ENCODE assay signal across 10 mouse cellular contexts in the genomic region with DNA sequence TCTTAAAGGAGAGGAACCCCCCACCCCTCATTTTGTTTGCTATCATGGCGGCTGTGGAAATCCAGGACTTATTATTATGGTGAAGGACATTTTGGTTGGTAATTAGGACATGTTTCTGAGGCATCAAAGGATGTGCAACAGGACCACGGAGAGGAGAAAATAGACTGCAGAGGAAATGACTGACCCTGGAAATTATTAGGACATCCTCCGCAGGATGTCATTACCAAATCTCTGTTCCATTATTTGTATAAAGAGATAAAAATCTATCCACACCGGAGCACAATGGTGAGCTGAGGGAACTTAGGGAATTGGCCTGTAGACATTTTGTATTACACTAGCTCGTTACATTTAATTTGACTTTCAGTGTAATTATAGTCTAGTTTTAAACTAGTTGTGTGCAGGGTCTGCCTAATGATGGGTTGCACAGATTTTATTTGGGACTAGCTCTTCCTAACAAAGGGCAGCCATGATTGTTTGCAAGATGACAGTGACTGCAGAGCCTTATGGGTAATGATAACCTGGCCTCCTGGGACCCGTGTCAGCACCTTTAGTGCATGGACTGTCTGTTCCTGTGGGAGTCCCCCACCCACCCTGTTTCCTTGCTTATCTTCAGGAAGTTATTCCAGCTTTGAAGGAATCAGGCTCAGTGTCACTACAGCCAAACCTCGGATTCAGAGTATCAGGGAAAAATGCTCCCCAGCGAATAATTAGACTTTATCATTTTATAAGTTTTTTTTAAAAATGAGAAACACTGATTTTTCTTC. TPM values are rescaled to one million over a fixed set of nuclear protein-coding genes. Genes with fewer than 3 reads are reported as not detected.
DNase-seq lines count a peak whose midpoint lies in the region; ATAC-seq and TF ChIP-seq lines count a peak whose summit lies in the region.
"Had no signal": no experiment of that assay in that cellular context is flagged by ENCODE, and none has a peak within 500 bp of the region (broad histone marks: within the 10 kb centered on the region; RNA-seq: fewer than 3 reads in every experiment).

No protein-coding gene starts in this region.

- H3K36me3 ChIP-seq in kidney, postnatal 0 days (ENCODE audit: insufficient read depth, low read length), result no peaks in the 10 kb centered on the region
- H3K36me3 ChIP-seq in heart, embryonic 12.5 days, result no peaks in the 10 kb centered on the region
- no peaks in the 10 kb centered on the region for H3K36me3 ChIP-seq in lung, postnatal 0 days (ENCODE audit: insufficient read depth, low read length)

- no peak overlapping the region for H3K9ac ChIP-seq in kidney, postnatal 0 days (ENCODE audit: low read depth, low read length)
- H3K9ac ChIP-seq in heart, embryonic 12.5 days, result no peak overlapping the region
- no peak overlapping the region for H3K9ac ChIP-seq in lung, postnatal 0 days (replicated peaks; ENCODE audit: low read depth)

- ATAC-seq in kidney, postnatal 0 days (replicated peaks; ENCODE audit: low FRiP score, low read depth), result no peak
- 0 out of 2 replicates have a peak, but pooled peaks have one; percentile 51 for ATAC-seq in heart, embryonic 12.5 days (ENCODE audit: insufficient number of reproducible peaks, low FRiP score)
- peak; percentile 49; the same call in 1 of the 2 replicates for ATAC-seq in lung, postnatal 0 days

- no peak for TF ChIP-seq CTCF in kidney, postnatal 0 days (IDR thresholded peaks at IDR 0.05; ENCODE audit: low read depth)
- no peak for TF ChIP-seq CTCF in lung, postnatal 0 days (IDR thresholded peaks at IDR 0.05)

- no peak overlapping the region for H3K4me3 ChIP-seq in kidney, postnatal 0 days (replicated peaks; ENCODE audit: low read depth, low read length)
- H3K4me3 ChIP-seq in heart, embryonic 12.5 days, result no peak overlapping the region
- no peak overlapping the region for H3K4me3 ChIP-seq in lung, postnatal 0 days (ENCODE audit: low read depth, low read length)
- H3K4me3 ChIP-seq: megakaryocyte, embryonic 14.5 days had no signal

- WGBS in kidney, postnatal 0 days, result 70% methylated on average over 8 of the region's 8 CpGs
- WGBS in heart, embryonic 12.5 days, result 57% methylated on average over 8 of the region's 8 CpGs
- 52% methylated on average over 8 of the region's 8 CpGs for WGBS in lung, postnatal 0 days

- H3K27ac ChIP-seq in kidney, postnatal 0 days, result no peak overlapping the region
- H3K27ac ChIP-seq in heart, embryonic 12.5 days (ENCODE audit: poor library complexity, severe bottlenecking), result no peak overlapping the region
- no peak overlapping the region; the same call in 1 of the 2 replicates for H3K27ac ChIP-seq in lung, postnatal 0 days (ENCODE audit: low read length)

- H3K27me3 ChIP-seq in kidney, postnatal 0 days (ENCODE audit: insufficient read depth, low read length), result no peaks in the 10 kb centered on the region
- no peaks in the 10 kb centered on the region for H3K27me3 ChIP-seq in heart, embryonic 12.5 days (replicated peaks)
- no peaks in the 10 kb centered on the region for H3K27me3 ChIP-seq in lung, postnatal 0 days (replicated peaks; ENCODE audit: insufficient read depth, low read length)
- H3K27me3 ChIP-seq: megakaryocyte, embryonic 14.5 days had no signal

- peak overlapping the region; percentile 23; the same call in 1 of the 2 replicates for H3K4me2 ChIP-seq in kidney, postnatal 0 days (ENCODE audit: low read length)
- peak overlapping the region; percentile 24; the same call in 1 of the 2 replicates for H3K4me2 ChIP-seq in heart, embryonic 12.5 days
- peak overlapping the region; percentile 27 for H3K4me2 ChIP-seq in lung, postnatal 0 days (replicated peaks; ENCODE audit: low read depth, low read length)
- H3K4me2 ChIP-seq: liver, embryonic 11.5 days had no signal

- H3K4me1 ChIP-seq in kidney, postnatal 0 days (replicated peaks; ENCODE audit: insufficient read depth, low read length), result no peaks in the 10 kb centered on the region
- peaks cover 33% of the 10 kb centered on the region for H3K4me1 ChIP-seq in heart, embryonic 12.5 days (replicated peaks)
- no peaks in the 10 kb centered on the region; the same call in 1 of the 2 replicates for H3K4me1 ChIP-seq in lung, postnatal 0 days (ENCODE audit: insufficient read depth, low read depth, low read length)
- H3K4me1 ChIP-seq: megakaryocyte, embryonic 14.5 days had no signal

- DNase-seq in kidney, postnatal 0 days (ENCODE audit: low spot score), result no peak
- no peak for DNase-seq in kidney, postnatal 4 days
- DNase-seq in brain, adult 2 months (ENCODE audit: low read depth, low spot score), result peak; percentile 30
- peak; percentile 15 for DNase-seq in lung, postnatal 0 days (ENCODE audit: low spot score)
- DNase-seq in right cerebral cortex, adult 2 months (ENCODE audit: low spot score in 2 of 2), result no peak
- no peak for DNase-seq in ovary, postnatal 36 days (ENCODE audit: low spot score)
- DNase-seq: cerebellum, postnatal 36 days had no signal

- peak; percentile 47 for TF ChIP-seq EP300 in lung, postnatal 0 days (IDR thresholded peaks at IDR 0.05)

- no peaks in the 10 kb centered on the region for H3K9me3 ChIP-seq in kidney, postnatal 0 days (replicated peaks; ENCODE audit: low read length)
- no peaks in the 10 kb centered on the region; the same call in 1 of the 2 replicates for H3K9me3 ChIP-seq in heart, embryonic 12.5 days (replicated peaks)
- H3K9me3 ChIP-seq in lung, postnatal 0 days (ENCODE audit: low read length), result no peaks in the 10 kb centered on the region

RNA-seq across cellular contexts. Expression of gene Ptprk, which starts 38.4 kb away (rescaled TPM):
- 24.5 and 24.6 TPM in 2 replicates for polyA plus RNA-seq in kidney, postnatal 0 days (2015; fragmentation: Nextera tagmentation; extraction: Ambion mirVana)
- polyA plus RNA-seq in heart, embryonic 12.5 days (2016; fragmentation: Nextera tagmentation; extraction: Ambion mirVana), result 43.7 and 46.0 TPM in 2 replicates
- polyA plus RNA-seq in lung, postnatal 0 days (2015; fragmentation: Nextera tagmentation; extraction: Ambion mirVana), result 31.1 and 36.2 TPM in 2 replicates

Comparison
In these comparisons a context has a peak if more than half of its experiments do, and no peak if none do; other contexts are left out.
1. DNase-seq: peak in brain, adult 2 months (single experiment) and lung, postnatal 0 days (single experiment); none in kidney, postnatal 0 days (single experiment), kidney, postnatal 4 days (0 of 2), right cerebral cortex, adult 2 months (0 of 2) and ovary, postnatal 36 days (single experiment).
2. Peak in every context shown above with its lines, with median percentiles within 50 percentile points of each other: H3K4me2 ChIP-seq.